Mouse (Mus musculus): ENCODE results near the gene Vmn1r23.
"Not testable (repeated sequence)": the region's sequence is repeated elsewhere in the genome, so short reads cannot be mapped to it uniquely, and the experiment has no call there.

The Vmn1r23 gene

DNA sequence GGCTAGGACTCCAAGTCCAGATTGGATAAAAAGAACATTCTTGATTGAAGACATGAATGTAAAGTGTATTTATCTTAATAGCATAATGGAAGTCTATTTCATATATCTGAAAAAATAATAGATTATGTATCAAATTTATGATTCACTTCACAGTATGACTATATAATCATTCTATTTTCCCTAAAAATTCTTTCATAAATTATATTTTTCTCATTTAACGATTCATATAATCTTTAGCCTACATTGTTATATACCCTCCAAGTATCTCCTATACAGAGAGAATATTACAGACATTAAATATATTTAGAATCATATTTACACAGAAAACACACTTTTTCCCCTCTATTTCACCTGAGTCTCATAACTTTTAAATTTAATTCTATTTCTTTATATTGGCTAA lies at the start of gene Vmn1r23:
TSS of gene Vmn1r23 (minus strand) at position 101 of the 400 bp plus-strand sequence.
- DNase-seq, result no peak

DNA sequence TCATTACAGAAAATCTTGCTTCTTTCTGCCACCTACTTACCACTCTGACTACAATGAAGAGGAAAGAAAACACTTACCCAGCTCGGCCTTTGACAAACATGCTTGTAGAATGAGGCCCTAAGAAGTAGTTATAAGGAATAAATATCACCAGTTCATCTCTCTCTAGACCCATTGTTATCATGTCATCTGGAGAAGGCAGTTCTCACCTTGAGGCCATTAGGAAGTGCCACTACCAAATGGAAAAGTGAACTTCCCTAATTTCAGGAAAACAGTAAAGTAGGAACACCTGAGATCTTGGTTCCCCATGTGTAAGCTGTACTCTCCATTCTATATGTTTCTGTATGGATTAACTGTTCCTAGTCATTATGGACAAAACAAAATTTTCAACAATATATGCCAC lies 34.8 kb upstream of the Vmn1r23 start, which contains the start of gene Vmn1r24:
TSS of gene Vmn1r24 (minus strand) at position 101 of the 400 bp plus-strand sequence.
- not testable (repeated sequence) for DNase-seq

DNA sequence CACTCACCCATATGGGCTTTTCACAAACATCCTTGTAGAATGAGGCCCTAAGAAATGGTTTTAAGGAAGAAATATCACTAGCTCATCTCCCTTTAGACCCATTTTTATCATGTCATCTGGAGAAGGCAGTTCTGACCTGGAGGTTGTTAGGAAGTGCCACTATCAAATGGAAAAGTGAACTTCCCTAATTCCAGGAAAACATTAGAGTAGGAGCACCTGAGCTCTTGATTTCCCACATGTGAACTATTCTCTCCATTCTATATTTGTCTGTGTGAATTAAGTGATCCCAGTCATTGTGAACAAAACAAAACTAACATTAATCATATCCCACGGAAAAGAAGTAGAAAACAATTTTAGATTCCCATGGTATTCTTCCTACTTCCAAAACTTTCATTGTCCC lies 18.7 kb downstream of the Vmn1r23 start, which contains the start of gene Vmn1r22:
TSS of gene Vmn1r22 (minus strand) at position 101 of the 400 bp plus-strand sequence.
- no peak for DNase-seq

Data from cerebellum, adult 18-20 months (tissue).